Mouse (Mus musculus): Measurements from ENCODE around the gene Gxylt2. TPM values are rescaled to one million over a fixed set of nuclear protein-coding genes. Genes with fewer than 3 reads are reported as not detected.

The Gxylt2 gene
- polyA plus RNA-seq, 1 experiment from 2014 or later = 0.32 TPM

DNA sequence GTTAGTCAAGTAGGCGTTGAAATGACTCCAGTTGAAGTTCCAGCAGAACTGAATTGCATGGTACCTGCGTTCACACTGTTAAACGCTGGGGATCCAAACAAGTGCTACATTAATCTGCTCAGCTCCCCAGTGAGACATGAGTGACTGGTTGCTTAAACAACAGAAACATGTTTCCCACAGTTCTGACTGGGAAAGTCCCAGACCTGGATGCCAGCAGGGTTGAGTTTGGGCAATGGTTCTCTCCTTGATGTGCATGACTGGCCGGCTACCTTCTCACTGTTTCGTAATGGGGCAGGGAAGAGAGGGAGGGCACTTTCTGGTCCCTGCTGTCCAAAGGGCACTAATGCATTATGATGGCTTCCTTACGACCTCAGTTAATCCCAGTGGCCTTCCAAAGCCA is 77.1 kb downstream of the Gxylt2 start:
- Histone ChIP-seq H3K27me3 (replicated peaks; ENCODE audit: control insufficient read depth, insufficient read depth, low read length) (no peaks in the 10 kb centered on the region), H3K9me3 (ENCODE audit: control insufficient read depth, low read length) (no peaks in the 10 kb centered on the region), H3K4me1 (ENCODE audit: control insufficient read depth, insufficient read depth, low read length) (no peaks in the 10 kb centered on the region), H3K36me3 (ENCODE audit: control insufficient read depth, insufficient read depth, low read length) (no peaks in the 10 kb centered on the region), H3K4me3 (ENCODE audit: low read length) (no peak overlapping the region), H3K9ac (ENCODE audit: low read depth, low read length) (no peak overlapping the region), H3K27ac (ENCODE audit: low read length) (no peak overlapping the region), H3K4me2 (ENCODE audit: low read depth, low read length) (no peak overlapping the region)
- no peak for ATAC-seq
- 79% methylated on average over 6 of the region's 6 CpGs for WGBS

DNA sequence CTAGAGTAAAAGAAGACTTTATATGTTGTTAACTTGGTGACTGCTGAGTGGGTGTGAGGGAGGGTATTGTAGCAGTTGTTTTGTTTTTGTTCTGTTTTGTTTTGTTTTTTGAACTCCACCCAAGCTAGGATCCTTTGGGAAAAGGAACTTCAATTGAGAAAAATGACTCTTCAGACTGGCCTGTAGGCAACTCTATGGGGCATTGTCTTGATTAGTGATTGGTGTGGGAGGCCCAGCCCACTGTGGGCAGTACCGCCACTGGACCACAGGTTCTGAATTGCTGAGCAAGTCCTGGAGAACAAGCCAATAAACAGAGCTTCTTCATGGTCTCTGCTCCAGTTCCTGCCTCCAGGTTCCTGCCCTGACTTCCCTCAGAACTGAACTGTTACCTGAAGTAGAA is 83.2 kb downstream of the Gxylt2 start:
- Histone ChIP-seq H3K9me3 (ENCODE audit: control insufficient read depth, low read length) (no peaks in the 10 kb centered on the region), H3K27ac (ENCODE audit: low read length) (no peak overlapping the region), H3K4me1 (ENCODE audit: control insufficient read depth, insufficient read depth, low read length) (no peaks in the 10 kb centered on the region), H3K4me2 (ENCODE audit: low read depth, low read length) (no peak overlapping the region), H3K4me3 (ENCODE audit: low read length) (no peak overlapping the region), H3K9ac (ENCODE audit: low read depth, low read length) (no peak overlapping the region), H3K36me3 (ENCODE audit: control insufficient read depth, insufficient read depth, low read length) (no peaks in the 10 kb centered on the region), H3K27me3 (replicated peaks; ENCODE audit: control insufficient read depth, insufficient read depth, low read length) (no peaks in the 10 kb centered on the region)
- no peak for ATAC-seq
- 91% methylated on average over 1 of the region's 1 CpGs for WGBS

DNA sequence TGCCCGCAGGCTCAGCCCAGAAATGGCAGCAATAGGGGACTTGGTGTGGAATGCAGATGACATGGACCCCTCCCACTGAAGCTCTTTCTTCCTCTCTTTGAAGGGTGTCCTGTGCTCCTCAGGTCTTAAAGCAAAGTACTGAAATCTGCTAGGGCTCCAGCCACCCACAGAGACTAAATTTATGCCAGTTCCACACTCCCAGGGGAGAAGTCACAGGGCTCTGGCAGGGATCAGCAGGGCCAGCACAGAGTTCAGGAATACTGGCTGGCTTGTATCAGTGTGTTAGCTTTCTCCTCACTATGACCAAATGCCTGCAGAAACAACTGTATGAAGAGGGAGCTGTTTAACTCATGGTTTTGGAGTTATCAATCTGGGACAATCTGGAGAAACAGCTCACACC is 84.6 kb downstream of the Gxylt2 start:
- WGBS = 90% methylated on average over 1 of the region's 1 CpGs
- H3K27me3 ChIP-seq (replicated peaks; ENCODE audit: control insufficient read depth, insufficient read depth, low read length) = no peaks in the 10 kb centered on the region
- no peaks in the 10 kb centered on the region for H3K9me3 ChIP-seq (ENCODE audit: control insufficient read depth, low read length)
- no peak overlapping the region for H3K4me3 ChIP-seq (ENCODE audit: low read length)
- H3K36me3 ChIP-seq (ENCODE audit: control insufficient read depth, insufficient read depth, low read length) = no peaks in the 10 kb centered on the region
- H3K9ac ChIP-seq (ENCODE audit: low read depth, low read length) = no peak overlapping the region
- ATAC-seq = no peak
- no peak overlapping the region for H3K27ac ChIP-seq (ENCODE audit: low read length)
- H3K4me1 ChIP-seq (ENCODE audit: control insufficient read depth, insufficient read depth, low read length) = no peaks in the 10 kb centered on the region
- H3K4me2 ChIP-seq (ENCODE audit: low read depth, low read length) = no peak overlapping the region

DNA sequence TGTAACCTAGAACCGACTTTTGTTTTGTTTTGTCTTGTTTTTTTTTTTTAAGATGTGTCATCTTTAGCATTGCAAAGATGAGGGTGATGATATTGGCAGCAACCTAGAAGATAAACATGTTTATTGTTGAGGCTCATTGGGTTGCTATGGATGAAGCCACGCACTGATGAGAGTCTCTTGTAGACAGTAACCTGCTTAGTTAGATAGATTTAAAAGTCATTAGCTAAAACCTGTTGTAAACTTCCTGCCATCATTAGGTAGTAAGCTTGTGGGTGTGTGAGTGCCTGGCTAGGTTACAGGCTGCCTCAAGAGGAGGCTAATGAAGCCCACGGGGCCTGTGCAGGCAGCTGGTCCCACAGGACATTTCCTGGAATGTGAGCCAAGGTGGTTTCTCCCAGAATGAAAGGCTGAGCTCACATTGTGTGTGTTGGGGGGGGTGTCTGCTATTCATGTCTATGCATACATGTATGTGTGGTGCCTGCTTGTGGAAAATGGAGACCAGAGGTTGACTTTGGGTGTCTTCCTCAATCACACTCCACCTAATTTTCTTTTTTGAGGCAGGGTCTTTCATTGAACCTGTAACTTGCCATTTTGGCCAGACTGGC is 87.6 kb downstream of the Gxylt2 start:
- H3K4me2 ChIP-seq (ENCODE audit: low read depth, low read length) = no peak overlapping the region
- H3K4me3 ChIP-seq (ENCODE audit: low read length) = no peak overlapping the region
- H3K36me3 ChIP-seq (ENCODE audit: control insufficient read depth, insufficient read depth, low read length) = no peaks in the 10 kb centered on the region
- H3K4me1 ChIP-seq (ENCODE audit: control insufficient read depth, insufficient read depth, low read length) = no peaks in the 10 kb centered on the region
- H3K27me3 ChIP-seq (replicated peaks; ENCODE audit: control insufficient read depth, insufficient read depth, low read length) = no peaks in the 10 kb centered on the region
- H3K9ac ChIP-seq (ENCODE audit: low read depth, low read length) = no peak overlapping the region
- no peak overlapping the region for H3K27ac ChIP-seq (ENCODE audit: low read length)
- no peak for ATAC-seq
- peaks cover under 1% of the 10 kb centered on the region; the same call in 1 of the 2 replicates for H3K9me3 ChIP-seq (ENCODE audit: control insufficient read depth, low read length)
- WGBS = 64% methylated on average over 3 of the region's 3 CpGs

DNA sequence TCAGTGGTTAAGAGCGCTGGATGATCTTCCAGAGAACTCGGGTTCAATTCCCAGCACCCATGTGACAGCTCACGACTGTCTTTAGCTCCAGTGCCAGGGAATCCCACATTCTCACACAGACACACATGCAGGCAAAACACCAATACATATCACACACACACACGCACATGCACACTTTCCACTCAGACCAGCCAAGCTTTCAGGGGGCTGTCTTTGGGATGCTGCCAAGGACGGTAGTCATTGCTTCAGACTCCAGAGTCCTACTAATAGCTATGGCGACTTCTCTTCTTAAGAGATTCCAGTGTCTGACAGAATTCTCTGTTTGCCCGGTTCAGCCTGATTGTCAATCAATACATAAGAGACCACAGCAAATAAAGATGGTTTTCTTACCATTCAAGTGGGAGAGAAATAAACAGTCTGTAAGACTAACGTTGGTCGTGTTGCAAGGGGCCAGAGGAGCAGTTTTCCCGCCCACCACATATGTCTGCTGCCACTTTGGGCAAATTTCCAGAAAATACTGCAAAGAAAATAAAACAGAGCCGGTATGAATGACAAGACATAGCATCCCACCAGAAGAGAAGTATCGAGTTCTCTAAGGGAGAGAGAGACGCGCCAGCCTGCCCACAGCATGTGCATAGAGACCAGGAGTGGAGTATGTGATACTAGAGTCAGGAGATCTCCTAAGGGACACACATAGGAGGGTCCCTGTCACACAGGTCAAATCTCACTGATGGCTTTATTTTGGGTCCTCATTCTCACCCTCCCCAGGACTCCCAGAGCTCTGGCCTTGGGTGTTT is 88.6 kb downstream of the Gxylt2 start:
- WGBS = 58% methylated on average over 14 of the region's 14 CpGs
- Histone ChIP-seq H3K36me3 (ENCODE audit: control insufficient read depth, insufficient read depth, low read length) (no peaks in the 10 kb centered on the region), H3K27me3 (replicated peaks; ENCODE audit: control insufficient read depth, insufficient read depth, low read length) (no peaks in the 10 kb centered on the region), H3K4me2 (ENCODE audit: low read depth, low read length) (no peak overlapping the region), H3K9me3 (ENCODE audit: control insufficient read depth, low read length) (peaks cover 2% of the 10 kb centered on the region; the same call in 1 of the 2 replicates), H3K4me1 (ENCODE audit: control insufficient read depth, insufficient read depth, low read length) (no peaks in the 10 kb centered on the region), H3K9ac (ENCODE audit: low read depth, low read length) (no peak overlapping the region), H3K4me3 (ENCODE audit: low read length) (no peak overlapping the region), H3K27ac (ENCODE audit: low read length) (no peak overlapping the region)
- no peak for ATAC-seq

DNA sequence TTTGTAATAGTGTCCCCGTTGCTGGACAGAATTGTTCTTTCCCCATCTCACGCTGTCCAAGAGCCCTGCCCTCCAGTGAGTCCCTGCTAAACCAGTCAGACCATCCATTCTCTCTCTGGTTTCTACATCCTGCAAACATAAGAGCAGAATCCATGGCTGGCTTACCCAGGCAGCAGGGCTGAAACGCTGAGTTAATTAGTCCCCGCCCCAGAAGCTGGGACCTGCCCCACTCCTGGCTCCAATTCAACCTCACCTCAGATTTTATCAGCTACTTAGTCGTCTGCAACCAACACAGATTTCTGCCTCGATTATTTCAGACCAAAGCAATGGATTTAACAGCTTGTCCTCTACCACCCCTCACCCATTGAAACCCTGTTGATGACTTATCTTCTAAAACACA is 91.3 kb downstream of the Gxylt2 start:
- Histone ChIP-seq H3K9me3 (ENCODE audit: control insufficient read depth, low read length) (peaks cover 2% of the 10 kb centered on the region; the same call in 1 of the 2 replicates), H3K9ac (ENCODE audit: low read depth, low read length) (no peak overlapping the region), H3K27ac (ENCODE audit: low read length) (no peak overlapping the region), H3K4me1 (ENCODE audit: control insufficient read depth, insufficient read depth, low read length) (no peaks in the 10 kb centered on the region), H3K4me3 (ENCODE audit: low read length) (no peak overlapping the region), H3K27me3 (replicated peaks; ENCODE audit: control insufficient read depth, insufficient read depth, low read length) (no peaks in the 10 kb centered on the region), H3K4me2 (ENCODE audit: low read depth, low read length) (no peak overlapping the region), H3K36me3 (ENCODE audit: control insufficient read depth, insufficient read depth, low read length) (no peaks in the 10 kb centered on the region)
- WGBS = 46% methylated on average over 6 of the region's 6 CpGs
- ATAC-seq = no peak

DNA sequence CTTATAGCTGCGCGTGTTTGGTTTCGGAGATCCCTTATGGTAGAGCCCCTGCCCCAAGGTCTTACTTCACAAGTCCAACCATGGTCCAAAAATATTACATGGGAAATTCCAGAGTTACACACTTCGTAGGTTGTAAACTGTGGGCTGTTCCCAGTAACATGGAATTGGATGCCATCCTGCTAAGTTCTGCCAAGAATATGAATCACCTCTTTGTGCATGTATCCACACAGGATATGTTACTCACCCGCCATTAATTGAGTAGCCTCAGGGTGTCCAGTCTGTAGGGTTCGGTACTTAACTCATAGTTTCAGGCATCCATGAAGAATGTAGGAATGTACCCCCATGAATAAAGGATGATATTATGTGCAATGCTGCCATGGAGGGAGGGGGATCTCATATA is 94.8 kb downstream of the Gxylt2 start:
- H3K9me3 ChIP-seq (ENCODE audit: control insufficient read depth, low read length) = peaks cover 2% of the 10 kb centered on the region; the same call in 1 of the 2 replicates
- H3K4me3 ChIP-seq (ENCODE audit: low read length) = no peak overlapping the region
- WGBS = 92% methylated on average over 6 of the region's 6 CpGs
- ATAC-seq = no peak
- no peak overlapping the region for H3K27ac ChIP-seq (ENCODE audit: low read length)
- no peaks in the 10 kb centered on the region for H3K27me3 ChIP-seq (replicated peaks; ENCODE audit: control insufficient read depth, insufficient read depth, low read length)
- no peak overlapping the region for H3K9ac ChIP-seq (ENCODE audit: low read depth, low read length)
- H3K4me2 ChIP-seq (ENCODE audit: low read depth, low read length) = no peak overlapping the region
- no peaks in the 10 kb centered on the region for H3K4me1 ChIP-seq (ENCODE audit: control insufficient read depth, insufficient read depth, low read length)
- no peaks in the 10 kb centered on the region for H3K36me3 ChIP-seq (ENCODE audit: control insufficient read depth, insufficient read depth, low read length)

DNA sequence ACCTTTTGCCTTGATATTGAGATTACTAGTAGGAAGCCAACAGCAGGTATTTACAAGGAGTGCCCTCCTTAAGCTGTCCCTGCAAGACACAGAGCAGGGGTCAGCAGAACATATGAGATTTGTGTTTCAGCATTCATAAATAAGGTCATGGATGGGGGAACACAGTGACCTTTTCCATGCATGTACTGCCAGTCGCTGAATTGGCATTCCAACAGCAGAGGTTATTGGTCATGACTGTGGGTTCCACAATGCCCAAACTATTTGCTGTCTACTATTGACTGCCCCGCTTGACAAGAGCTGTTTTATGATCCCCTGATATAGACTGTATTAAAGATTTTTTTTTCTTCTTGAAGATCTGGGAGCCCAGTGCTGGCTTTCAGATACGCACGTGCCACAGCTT is 95.2 kb downstream of the Gxylt2 start:
- no peak overlapping the region for H3K4me3 ChIP-seq (ENCODE audit: low read length)
- no peak overlapping the region for H3K4me2 ChIP-seq (ENCODE audit: low read depth, low read length)
- WGBS = 90% methylated on average over 4 of the region's 4 CpGs
- H3K36me3 ChIP-seq (ENCODE audit: control insufficient read depth, insufficient read depth, low read length) = no peaks in the 10 kb centered on the region
- no peak for ATAC-seq
- peaks cover 2% of the 10 kb centered on the region; the same call in 1 of the 2 replicates for H3K9me3 ChIP-seq (ENCODE audit: control insufficient read depth, low read length)
- no peaks in the 10 kb centered on the region for H3K27me3 ChIP-seq (replicated peaks; ENCODE audit: control insufficient read depth, insufficient read depth, low read length)
- no peaks in the 10 kb centered on the region for H3K4me1 ChIP-seq (ENCODE audit: control insufficient read depth, insufficient read depth, low read length)
- H3K9ac ChIP-seq (ENCODE audit: low read depth, low read length) = no peak overlapping the region
- no peak overlapping the region for H3K27ac ChIP-seq (ENCODE audit: low read length)

DNA sequence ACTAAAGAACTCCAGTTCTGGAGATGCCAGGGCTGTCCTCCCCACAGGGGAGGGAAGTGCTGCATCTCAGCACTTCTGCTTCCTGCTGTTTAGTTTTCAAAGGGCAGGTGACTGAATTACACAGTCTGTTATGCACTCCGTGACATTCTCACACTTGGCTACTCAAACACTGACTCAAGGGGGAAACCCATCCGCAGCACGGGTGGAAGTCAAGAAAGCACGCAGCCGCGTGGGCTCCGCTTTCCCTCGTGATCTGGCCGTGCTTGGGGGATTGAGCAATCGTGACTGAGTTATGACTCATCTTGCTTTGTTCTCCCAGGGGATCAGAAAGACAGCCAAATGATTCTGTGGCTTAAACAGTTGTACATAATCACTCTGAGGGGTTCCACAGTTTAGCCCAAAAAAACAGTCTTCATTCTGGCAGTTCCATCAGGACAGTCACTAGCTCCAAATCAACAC is 96.0 kb downstream of the Gxylt2 start:
- Histone ChIP-seq H3K27ac (ENCODE audit: low read length) (no peak overlapping the region), H3K27me3 (replicated peaks; ENCODE audit: control insufficient read depth, insufficient read depth, low read length) (no peaks in the 10 kb centered on the region), H3K4me1 (ENCODE audit: control insufficient read depth, insufficient read depth, low read length) (no peaks in the 10 kb centered on the region), H3K9me3 (ENCODE audit: control insufficient read depth, low read length) (peaks cover 2% of the 10 kb centered on the region; the same call in 1 of the 2 replicates), H3K9ac (ENCODE audit: low read depth, low read length) (no peak overlapping the region), H3K4me2 (ENCODE audit: low read depth, low read length) (0 out of 2 replicates have a peak overlapping the region, but pooled peaks have one; percentile 7), H3K36me3 (ENCODE audit: control insufficient read depth, insufficient read depth, low read length) (no peaks in the 10 kb centered on the region), H3K4me3 (ENCODE audit: low read length) (peak overlapping the region; percentile 6; the same call in 1 of the 2 replicates)
- ATAC-seq = peak; percentile 29; the same call in 1 of the 2 replicates
- WGBS = 27% methylated on average over 10 of the region's 10 CpGs

Measured in intestine, embryonic 16.5 days (tissue).